Mouse (Mus musculus): Measurements from ENCODE around the gene Nacad. TPM values are rescaled to one million over a fixed set of nuclear protein-coding genes. Genes with fewer than 3 reads are reported as not detected.
A peak's percentile ranks its signal among the peaks of the same experiment; 100 is the strongest.

Nacad gene
- total and polyA plus RNA-seq, 2 experiments from 2014 or later = 56.7 to 84.9 TPM

DNA sequence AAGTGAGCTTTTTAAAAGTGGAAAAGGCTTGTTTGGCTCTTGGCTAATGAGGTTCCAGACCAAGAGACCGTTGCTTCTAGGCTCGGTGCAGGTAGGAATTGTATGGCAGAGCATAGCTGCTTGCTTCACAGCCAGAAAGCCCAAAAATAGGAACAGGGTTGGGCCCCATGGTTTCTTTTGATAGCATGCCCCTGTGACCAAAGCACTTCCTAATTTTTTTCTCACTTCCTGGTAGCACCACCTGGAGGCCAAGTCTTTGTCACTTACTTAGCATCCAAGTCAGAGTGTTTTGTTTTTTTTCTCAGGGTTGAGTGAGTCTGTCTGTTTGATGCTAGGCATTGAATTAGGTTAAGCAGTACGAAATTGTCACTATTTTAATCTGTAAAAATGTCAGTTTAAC is 19.2 kb downstream of the Nacad start:
- DNase-seq (ENCODE audit: low spot score) (no peak), ATAC-seq (no peak)
- WGBS = 77% methylated on average over 3 of the region's 3 CpGs
- Histone ChIP-seq H3K4me2 (ENCODE audit: low read depth, low read length) (no peak overlapping the region), H3K4me1 (ENCODE audit: insufficient read depth, low read length) (no peaks in the 10 kb centered on the region), H3K4me3 (ENCODE audit: low read length) (no peak overlapping the region), H3K9ac (replicated peaks; ENCODE audit: low read length) (no peak overlapping the region), H3K36me3 (ENCODE audit: insufficient read depth, low read length) (peaks cover 20% of the 10 kb centered on the region; the same call in 1 of the 2 replicates), H3K9me3 (ENCODE audit: low read length) (no peaks in the 10 kb centered on the region), H3K27ac (no peak overlapping the region), H3K27me3 (ENCODE audit: insufficient read depth, low read length) (no peaks in the 10 kb centered on the region)
- TF ChIP-seq CTCF (IDR thresholded peaks at IDR 0.05; ENCODE audit: low read depth) = peak; percentile 32; the same call in 1 of the 2 replicates

DNA sequence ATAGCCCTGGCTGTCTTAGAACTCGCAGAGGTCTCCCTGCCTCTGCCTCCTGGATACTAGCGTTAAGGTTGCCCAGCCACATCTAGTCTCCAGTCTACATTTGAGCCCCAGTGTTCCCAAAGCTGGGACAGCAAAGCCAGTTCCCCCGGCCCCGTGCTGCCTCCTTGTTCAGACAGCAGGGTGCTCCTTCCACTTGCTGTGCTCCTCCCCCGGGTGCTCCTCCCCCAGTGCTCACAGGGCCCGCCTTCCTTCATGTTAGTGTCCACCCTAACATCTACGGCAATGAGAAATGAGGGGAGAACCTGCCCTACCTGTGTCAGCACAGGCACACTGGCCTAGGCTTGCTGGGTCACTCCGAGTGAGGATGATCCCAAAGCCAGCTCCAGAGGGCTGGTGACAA is 20.1 kb downstream of the Nacad start:
- ATAC-seq = no peak

DNA sequence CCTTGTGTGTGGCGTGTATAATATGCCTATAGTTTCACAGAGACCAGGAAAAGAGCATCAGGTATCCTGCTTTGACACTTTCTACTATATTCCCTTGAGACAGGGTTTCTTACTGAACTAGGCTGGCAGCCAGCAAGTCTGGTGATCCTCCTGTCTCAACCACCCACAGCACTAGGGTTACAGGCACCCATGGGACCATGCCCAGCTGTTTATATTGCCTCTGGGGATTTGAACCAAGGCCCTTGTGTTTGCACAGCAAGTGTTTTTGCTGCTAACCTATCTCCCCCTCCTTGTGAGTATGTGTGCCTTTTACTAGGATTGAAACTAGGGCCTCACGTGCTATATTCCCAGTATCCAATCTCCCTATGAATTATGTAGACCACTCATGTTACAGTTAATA is 24.3 kb downstream of the Nacad start:
- no peak for ATAC-seq
- Histone ChIP-seq H3K27ac (no peak overlapping the region), H3K4me3 (ENCODE audit: low read length) (no peak overlapping the region), H3K9ac (replicated peaks; ENCODE audit: low read length) (no peak overlapping the region), H3K4me1 (ENCODE audit: insufficient read depth, low read length) (no peaks in the 10 kb centered on the region), H3K4me2 (ENCODE audit: low read depth, low read length) (no peak overlapping the region), H3K27me3 (ENCODE audit: insufficient read depth, low read length) (no peaks in the 10 kb centered on the region), H3K9me3 (ENCODE audit: low read length) (no peaks in the 10 kb centered on the region), H3K36me3 (ENCODE audit: insufficient read depth, low read length) (peaks cover 6% of the 10 kb centered on the region; the same call in 1 of the 2 replicates)
- 86% methylated on average over 2 of the region's 2 CpGs for WGBS
- DNase-seq (ENCODE audit: low spot score) = no peak
- TF ChIP-seq CTCF (IDR thresholded peaks at IDR 0.05; ENCODE audit: low read depth) = no peak

More for the DNA sequence above, 20.1 kb downstream of the Nacad start:
- H3K9ac ChIP-seq (replicated peaks; ENCODE audit: low read length) = no peak overlapping the region
- no peak overlapping the region for H3K4me2 ChIP-seq (ENCODE audit: low read depth, low read length)
- H3K27ac ChIP-seq = no peak overlapping the region
- H3K27me3 ChIP-seq (ENCODE audit: insufficient read depth, low read length) = no peaks in the 10 kb centered on the region
- peaks cover 18% of the 10 kb centered on the region; the same call in 1 of the 2 replicates for H3K36me3 ChIP-seq (ENCODE audit: insufficient read depth, low read length)
- WGBS = 92% methylated on average over 8 of the region's 8 CpGs
- H3K4me1 ChIP-seq (ENCODE audit: insufficient read depth, low read length) = no peaks in the 10 kb centered on the region
- no peaks in the 10 kb centered on the region for H3K9me3 ChIP-seq (ENCODE audit: low read length)
- no peak overlapping the region for H3K4me3 ChIP-seq (ENCODE audit: low read length)
- no peak for TF ChIP-seq CTCF (IDR thresholded peaks at IDR 0.05; ENCODE audit: low read depth)
- DNase-seq (ENCODE audit: low spot score) = no peak

DNA sequence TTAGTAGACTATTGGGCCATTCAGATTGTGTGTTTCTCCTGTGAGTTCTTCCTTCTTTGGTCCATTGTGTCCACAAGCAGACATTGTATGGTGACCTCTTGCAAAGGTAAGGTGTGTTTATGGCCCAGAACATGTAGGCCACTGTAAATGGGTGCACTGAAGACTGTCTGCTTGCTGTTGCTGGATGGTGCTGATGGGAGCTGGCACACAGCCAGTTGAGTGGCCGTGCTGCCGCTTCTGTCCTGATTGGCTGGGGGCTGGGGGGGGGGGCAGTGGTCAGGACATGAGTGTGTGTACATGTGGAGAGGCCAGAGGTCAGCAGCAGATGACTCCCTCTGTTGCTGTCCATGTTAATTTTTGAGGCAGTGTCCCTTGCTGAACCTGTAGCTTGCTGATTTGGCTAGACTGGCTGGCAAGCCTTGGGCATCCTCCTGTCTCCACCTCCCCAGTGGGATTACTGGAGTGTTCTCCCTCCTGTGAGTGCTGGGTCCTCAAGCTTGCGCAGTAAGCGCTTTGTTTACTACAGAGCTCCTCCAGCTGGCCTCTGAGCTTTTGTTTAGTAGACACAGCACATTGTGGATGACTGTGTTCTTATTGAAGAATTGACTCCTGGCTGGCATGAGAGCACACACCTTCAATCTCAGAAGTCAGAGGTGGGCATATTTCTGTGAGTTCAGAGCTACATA is 25.6 kb downstream of the Nacad start:
- H3K27me3 ChIP-seq (ENCODE audit: insufficient read depth, low read length) = no peaks in the 10 kb centered on the region
- H3K9me3 ChIP-seq (ENCODE audit: low read length) = no peaks in the 10 kb centered on the region
- 34% methylated on average over 4 of the region's 4 CpGs for WGBS
- peaks cover 5% of the 10 kb centered on the region; the same call in 1 of the 2 replicates for H3K36me3 ChIP-seq (ENCODE audit: insufficient read depth, low read length)
- H3K4me2 ChIP-seq (ENCODE audit: low read depth, low read length) = no peak overlapping the region
- no peak overlapping the region for H3K9ac ChIP-seq (replicated peaks; ENCODE audit: low read length)
- no peak overlapping the region for H3K4me3 ChIP-seq (ENCODE audit: low read length)
- H3K4me1 ChIP-seq (ENCODE audit: insufficient read depth, low read length) = no peaks in the 10 kb centered on the region
- TF ChIP-seq CTCF (IDR thresholded peaks at IDR 0.05; ENCODE audit: low read depth) = no peak
- peak; percentile 30; the same call in 1 of the 2 replicates for ATAC-seq
- no peak overlapping the region for H3K27ac ChIP-seq
- no peak for DNase-seq (ENCODE audit: low spot score)

DNA sequence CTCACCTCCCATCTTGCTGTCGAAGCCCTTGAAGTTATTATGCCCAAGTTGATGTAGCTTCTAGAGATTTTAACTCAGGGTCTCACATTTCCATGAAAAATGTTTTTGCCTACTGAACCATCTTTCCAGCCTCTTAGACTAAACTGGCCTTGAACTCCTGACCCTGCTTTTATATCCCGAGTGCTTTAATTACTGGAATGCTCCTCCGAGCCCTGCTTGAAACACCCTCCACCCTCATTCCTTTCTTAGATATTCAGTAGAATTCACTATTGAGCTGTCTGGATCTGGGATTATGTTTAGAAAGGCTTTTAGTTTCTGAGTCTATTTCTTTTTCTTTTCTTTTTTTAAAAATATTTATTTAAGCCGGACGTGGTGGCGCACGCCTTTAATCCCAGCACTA is 26.5 kb downstream of the Nacad start:
- ATAC-seq = no peak

GRCm38 (mm10) chr11:6576151-6576550 is 29.7 kb downstream of the Nacad start:
- DNase-seq (ENCODE audit: low spot score) = no peak
- ATAC-seq = no peak
- Histone ChIP-seq H3K4me1 (ENCODE audit: insufficient read depth, low read length) (no peaks in the 10 kb centered on the region), H3K4me3 (ENCODE audit: low read length) (no peak overlapping the region), H3K9ac (replicated peaks; ENCODE audit: low read length) (no peak overlapping the region), H3K36me3 (ENCODE audit: insufficient read depth, low read length) (no peaks in the 10 kb centered on the region; the same call in 1 of the 2 replicates), H3K27me3 (ENCODE audit: insufficient read depth, low read length) (no peaks in the 10 kb centered on the region), H3K4me2 (ENCODE audit: low read depth, low read length) (no peak overlapping the region), H3K9me3 (ENCODE audit: low read length) (no peaks in the 10 kb centered on the region), H3K27ac (no peak overlapping the region)
- 92% methylated on average over 3 of the region's 3 CpGs for WGBS
- no peak for TF ChIP-seq CTCF (IDR thresholded peaks at IDR 0.05; ENCODE audit: low read depth)

More for the DNA sequence above, 26.5 kb downstream of the Nacad start:
- WGBS = 91% methylated on average over 7 of the region's 7 CpGs
- Histone ChIP-seq H3K27ac (no peak overlapping the region), H3K9ac (replicated peaks; ENCODE audit: low read length) (no peak overlapping the region), H3K9me3 (ENCODE audit: low read length) (no peaks in the 10 kb centered on the region), H3K27me3 (ENCODE audit: insufficient read depth, low read length) (no peaks in the 10 kb centered on the region), H3K4me1 (ENCODE audit: insufficient read depth, low read length) (no peaks in the 10 kb centered on the region), H3K36me3 (ENCODE audit: insufficient read depth, low read length) (no peaks in the 10 kb centered on the region), H3K4me3 (ENCODE audit: low read length) (no peak overlapping the region), H3K4me2 (ENCODE audit: low read depth, low read length) (no peak overlapping the region)
- no peak for DNase-seq (ENCODE audit: low spot score)
- no peak for TF ChIP-seq CTCF (IDR thresholded peaks at IDR 0.05; ENCODE audit: low read depth)

GRCm38 (mm10) chr11:6569410-6569777 is 36.5 kb downstream of the Nacad start:
- 41% methylated on average over 3 of the region's 3 CpGs for WGBS
- H3K4me2 ChIP-seq (ENCODE audit: low read depth, low read length) = no peak overlapping the region
- H3K9ac ChIP-seq (replicated peaks; ENCODE audit: low read length) = no peak overlapping the region

More at GRCm38 (mm10) chr11:6569410-6569777, 36.5 kb downstream of the Nacad start:
- Histone ChIP-seq H3K27ac (peak overlapping the region; percentile 79), H3K4me3 (ENCODE audit: low read length) (no peak overlapping the region), H3K27me3 (ENCODE audit: insufficient read depth, low read length) (no peaks in the 10 kb centered on the region), H3K36me3 (ENCODE audit: insufficient read depth, low read length) (no peaks in the 10 kb centered on the region; the same call in 1 of the 2 replicates), H3K9me3 (ENCODE audit: low read length) (no peaks in the 10 kb centered on the region), H3K4me1 (ENCODE audit: insufficient read depth, low read length) (peaks cover 15% of the 10 kb centered on the region)
- ATAC-seq (peak; percentile 44), DNase-seq (ENCODE audit: low spot score) (no peak)
- no peak for TF ChIP-seq CTCF (IDR thresholded peaks at IDR 0.05; ENCODE audit: low read depth)
